In the genomic region with DNA sequence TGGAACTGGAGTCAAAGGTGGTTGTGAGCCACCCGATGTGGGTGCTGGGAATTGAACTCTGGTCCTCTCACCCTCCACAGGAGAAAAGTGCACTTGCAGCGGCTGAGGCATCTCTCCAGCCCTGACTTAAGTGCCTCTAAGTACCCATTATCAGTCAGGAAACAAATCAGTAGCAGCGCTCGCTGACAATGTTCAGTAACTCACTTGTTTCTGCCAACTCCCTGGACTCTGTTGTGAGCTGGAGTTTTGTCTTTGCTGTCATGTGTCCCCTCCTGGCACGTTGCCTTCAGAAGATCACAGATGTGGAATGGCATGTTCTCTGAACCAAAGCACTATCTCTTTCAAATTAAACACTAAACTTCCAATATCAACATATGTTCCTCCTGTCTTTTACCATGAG, we compare ENCODE assay signal across 27 mouse cellular contexts. TPM values are rescaled to one million over a fixed set of nuclear protein-coding genes. Genes with fewer than 3 reads are reported as not detected.
DNase-seq lines count a peak whose midpoint lies in the region; ATAC-seq and TF ChIP-seq lines count a peak whose summit lies in the region.
"Had no signal": no experiment of that assay in that cellular context is flagged by ENCODE, and none has a peak within 500 bp of the region (broad histone marks: within the 10 kb centered on the region; RNA-seq: fewer than 3 reads in every experiment).

No protein-coding gene starts in this region.

- 40% methylated on average over 5 of the region's 5 CpGs for WGBS in heart, embryonic 12.5 days

- no peak overlapping the region for H3K9ac ChIP-seq in heart, embryonic 12.5 days
- H3K9ac ChIP-seq: embryonic facial prominence, embryonic 12.5 days; forebrain, embryonic 13.5 days; forebrain, embryonic 15.5 days had no signal

- no peak for ATAC-seq in heart, embryonic 12.5 days (ENCODE audit: insufficient number of reproducible peaks, low FRiP score)
- ATAC-seq: activated CD4-positive, CD25-positive, alpha-beta regulatory T cell, adult 4 months; CD4-positive, CD25-positive, alpha-beta regulatory T cell, adult 4 months; forebrain, embryonic 13.5 days; forebrain, embryonic 15.5 days; Patski had no signal

- H3K27ac ChIP-seq in gastrocnemius, adult 2 months, result no peak overlapping the region
- no peak overlapping the region for H3K27ac ChIP-seq in heart, embryonic 12.5 days (ENCODE audit: poor library complexity, severe bottlenecking)
- H3K27ac ChIP-seq: embryonic facial prominence, embryonic 10.5 days; embryonic facial prominence, embryonic 12.5 days; forebrain, embryonic 13.5 days; forebrain, embryonic 15.5 days had no signal

- H3K4me1 ChIP-seq in heart, embryonic 12.5 days (replicated peaks), result peaks cover 11% of the 10 kb centered on the region

- DNase-seq in gastrocnemius, adult 2 months, result peak; percentile 6
- no peak for DNase-seq in gastrocnemius, postnatal 25 days
- DNase-seq in heart, adult 18-20 months, result peak; percentile 38 to 54
- peak; percentile 23 for DNase-seq in heart, postnatal 4 days
- DNase-seq in heart, postnatal 14 days, result no peak
- DNase-seq: B cell, adult 2 months; cerebellum, adult 11-12 months; cerebellum, adult 2 months; cerebellum, adult 9-10 months; cerebellum, postnatal 10 days; cerebellum, postnatal 25 days had no signal

- no peaks in the 10 kb centered on the region for H3K36me3 ChIP-seq in heart, embryonic 12.5 days
- H3K36me3 ChIP-seq: embryonic facial prominence, embryonic 10.5 days; embryonic facial prominence, embryonic 12.5 days; forebrain, embryonic 15.5 days; G1E had no signal

- intact Hi-C loops in gastrocnemius, adult 2 months (cut with DNase I), result loop anchor here (5.0 kb wide), 1 partner anchor 238 kb away; no protein-coding TSS in a partner anchor
- intact Hi-C loops in heart, postnatal 14 days (cut with DNase I), result no loop called here

- H3K27me3 ChIP-seq in heart, embryonic 12.5 days (replicated peaks), result peaks cover 19% of the 10 kb centered on the region
- H3K27me3 ChIP-seq: CH12.LX, Patski had no signal

- H3K9me3 ChIP-seq in heart, embryonic 12.5 days (replicated peaks), result no peaks in the 10 kb centered on the region
- H3K9me3 ChIP-seq: embryonic facial prominence, embryonic 10.5 days; embryonic facial prominence, embryonic 12.5 days; forebrain, embryonic 13.5 days; forebrain, embryonic 15.5 days; G1E had no signal

- no peak for TF ChIP-seq CTCF in gastrocnemius, adult 2 months (IDR thresholded peaks at IDR 0.05)

- no peak overlapping the region for H3K4me2 ChIP-seq in heart, embryonic 12.5 days
- H3K4me2 ChIP-seq: embryonic facial prominence, embryonic 12.5 days; forebrain, embryonic 13.5 days; forebrain, embryonic 15.5 days had no signal

- no peak overlapping the region for H3K4me3 ChIP-seq in gastrocnemius, adult 2 months
- H3K4me3 ChIP-seq in heart, embryonic 12.5 days, result no peak overlapping the region
- H3K4me3 ChIP-seq: embryonic facial prominence, embryonic 10.5 days; embryonic facial prominence, embryonic 12.5 days; forebrain, embryonic 13.5 days; forebrain, embryonic 15.5 days had no signal

RNA-seq across cellular contexts. Expression of a gene that starts 2.5 kb away (rescaled TPM):
- total RNA-seq in gastrocnemius, adult 2 months (2021), result 10 to 100 TPM; 46.7 to 52.8 TPM
- 10 to 100 TPM; 28.2 to 32.7 TPM for total RNA-seq in gastrocnemius, postnatal 25 days (2021)
- total RNA-seq in heart, adult 18-20 months (2021), result 10 to 100 TPM; 41.7 to 55.7 TPM
- 11.4 and 13.4 TPM in 2 replicates for polyA plus RNA-seq in heart, embryonic 12.5 days (2016; fragmentation: Nextera tagmentation; extraction: Ambion mirVana)
- 10 to 100 TPM; 38.3 to 39.9 TPM for total RNA-seq in heart, postnatal 4 days (2021)
- 10 to 100 TPM; 47.4 to 53.4 TPM for total RNA-seq in heart, postnatal 14 days (2021)

RNA-seq across cellular contexts. Expression of a gene that starts 33.8 kb away (rescaled TPM):
- total RNA-seq in gastrocnemius, adult 2 months (2021), result under 1 TPM; 0.50 to 0.94 TPM
- under 1 TPM; 0.31 to 0.72 TPM for total RNA-seq in gastrocnemius, postnatal 25 days (2021)
- not detected for total RNA-seq in heart, adult 18-20 months (2021)
- polyA plus RNA-seq in heart, embryonic 12.5 days (2016; fragmentation: Nextera tagmentation; extraction: Ambion mirVana), result 0.18 and 0.26 TPM in 2 replicates
- under 1 TPM in 1 of 2 experiments, not detected in 1; 0.33 TPM for total RNA-seq in heart, postnatal 4 days (2021)
- total RNA-seq in heart, postnatal 14 days (2021), result not detected
- total RNA-seq: adrenal gland, adult 18-20 months; adrenal gland, adult 8-10 months; adrenal gland, postnatal 14 days; adrenal gland, postnatal 36 days; CH12.LX; G1E had no signal
- polyA plus RNA-seq: activated CD4-positive, CD25-positive, alpha-beta regulatory T cell, adult 4 months; CD4-positive, CD25-positive, alpha-beta regulatory T cell, adult 4 months; cerebellum, adult 2 months; cortical plate, adult 2 months; embryonic facial prominence, embryonic 14.5 days; G1E; Patski had no signal

Comparison
In these comparisons a context has a peak if more than half of its experiments do, and no peak if none do; other contexts are left out.
1. DNase-seq: peak in gastrocnemius, adult 2 months (single experiment), heart, adult 18-20 months (2 of 2) and heart, postnatal 4 days (single experiment); none in gastrocnemius, postnatal 25 days (single experiment) and heart, postnatal 14 days (0 of 2).